ENCODE assay signal across 21 mouse cellular contexts in the genomic region with DNA sequence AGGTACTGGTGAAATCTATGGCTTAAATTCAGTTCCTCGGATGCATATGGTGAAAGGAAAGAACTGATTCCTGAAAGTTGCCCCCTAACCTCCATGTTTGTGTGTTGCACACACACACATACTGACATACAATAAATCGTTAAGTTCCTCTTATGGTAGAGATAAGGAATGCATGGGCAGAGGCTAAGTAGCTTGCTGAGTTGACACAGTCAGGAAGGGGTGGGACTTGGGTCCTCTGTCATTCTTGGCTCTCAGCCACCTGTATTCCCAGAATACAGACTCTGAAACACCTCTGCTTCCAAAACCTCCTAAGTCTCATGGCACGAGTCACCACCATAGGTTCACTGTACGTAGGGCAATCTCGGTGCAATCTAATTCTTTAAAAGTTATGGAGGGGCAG.
DNase-seq lines count a peak whose midpoint lies in the region; ATAC-seq lines count a peak whose summit lies in the region.
"Had no signal": no experiment of that assay in that cellular context is flagged by ENCODE, and none has a peak within 500 bp of the region (broad histone marks: within the 10 kb centered on the region; RNA-seq: fewer than 3 reads in every experiment).

No protein-coding gene starts in this region.

- ATAC-seq in intestine, embryonic 15.5 days, result peak; percentile 66
- ATAC-seq: forebrain, embryonic 15.5 days; midbrain, embryonic 13.5 days had no signal

- H3K27me3 ChIP-seq in intestine, embryonic 15.5 days (replicated peaks), result no peaks in the 10 kb centered on the region
- no peaks in the 10 kb centered on the region for H3K27me3 ChIP-seq in midbrain, embryonic 10.5 days (ENCODE audit: low read depth, poor library complexity, severe bottlenecking)
- H3K27me3 ChIP-seq: forebrain, embryonic 15.5 days; hindbrain, embryonic 15.5 days; limb, embryonic 15.5 days; midbrain, embryonic 13.5 days had no signal

- no peak overlapping the region for H3K4me3 ChIP-seq in intestine, embryonic 15.5 days (replicated peaks)
- H3K4me3 ChIP-seq in midbrain, embryonic 10.5 days, result no peak overlapping the region
- H3K4me3 ChIP-seq: embryonic facial prominence, embryonic 10.5 days; forebrain, embryonic 15.5 days; hindbrain, embryonic 15.5 days; left cerebral cortex, adult 2 months; limb, embryonic 15.5 days; midbrain, embryonic 13.5 days had no signal

- H3K36me3 ChIP-seq in intestine, embryonic 15.5 days, result no peaks in the 10 kb centered on the region
- H3K36me3 ChIP-seq in midbrain, embryonic 10.5 days, result no peaks in the 10 kb centered on the region
- H3K36me3 ChIP-seq: embryonic facial prominence, embryonic 10.5 days; forebrain, embryonic 15.5 days; hindbrain, embryonic 15.5 days; limb, embryonic 15.5 days; midbrain, embryonic 13.5 days had no signal

- 70% methylated on average over 5 of the region's 5 CpGs for WGBS in intestine, embryonic 15.5 days
- WGBS in midbrain, embryonic 10.5 days, result 92% methylated on average over 5 of the region's 5 CpGs

- no peak overlapping the region for H3K4me2 ChIP-seq in intestine, embryonic 15.5 days (replicated peaks)
- H3K4me2 ChIP-seq: forebrain, embryonic 15.5 days; hindbrain, embryonic 15.5 days; limb, embryonic 15.5 days; midbrain, embryonic 13.5 days had no signal

- peak; percentile 28 for DNase-seq in kidney, postnatal 14 days
- no peak for DNase-seq in kidney, postnatal 10 days
- peak; percentile 35 for DNase-seq in lung, postnatal 10 days
- DNase-seq in lung, postnatal 36 days, result no peak
- DNase-seq in midbrain, embryonic 10.5 days (ENCODE audit: low spot score), result no peak
- DNase-seq in spleen, adult 12 weeks (ENCODE audit: low spot score), result no peak
- DNase-seq: adrenal gland, postnatal 25 days; cerebellum, adult 8-10 months; heart, adult 11 months; kidney, adult 8-10 months; layer of hippocampus, adult 9-11 months; thymus, adult 2 months; thymus, postnatal 4 days had no signal

- no peak overlapping the region for H3K27ac ChIP-seq in intestine, embryonic 15.5 days
- H3K27ac ChIP-seq in midbrain, embryonic 10.5 days (replicated peaks), result no peak overlapping the region
- H3K27ac ChIP-seq: embryonic facial prominence, embryonic 10.5 days; forebrain, embryonic 15.5 days; hindbrain, embryonic 15.5 days; left cerebral cortex, adult 2 months; limb, embryonic 15.5 days; liver, embryonic 14.5 days; midbrain, embryonic 13.5 days had no signal

- H3K4me1 ChIP-seq in intestine, embryonic 15.5 days (replicated peaks), result peaks cover 6% of the 10 kb centered on the region; the same call in 1 of the 2 replicates
- no peaks in the 10 kb centered on the region for H3K4me1 ChIP-seq in midbrain, embryonic 10.5 days
- H3K4me1 ChIP-seq: forebrain, embryonic 15.5 days; hindbrain, embryonic 15.5 days; midbrain, embryonic 13.5 days had no signal

- no peaks in the 10 kb centered on the region for H3K9me3 ChIP-seq in intestine, embryonic 15.5 days
- no peaks in the 10 kb centered on the region for H3K9me3 ChIP-seq in midbrain, embryonic 10.5 days (replicated peaks)
- H3K9me3 ChIP-seq: embryonic facial prominence, embryonic 10.5 days; forebrain, embryonic 15.5 days; hindbrain, embryonic 15.5 days; limb, embryonic 15.5 days; midbrain, embryonic 13.5 days had no signal

- H3K9ac ChIP-seq in intestine, embryonic 15.5 days, result no peak overlapping the region
- H3K9ac ChIP-seq: forebrain, embryonic 15.5 days; hindbrain, embryonic 15.5 days; limb, embryonic 15.5 days; liver, embryonic 14.5 days; midbrain, embryonic 13.5 days had no signal

Comparison
In these comparisons a context has a peak if more than half of its experiments do, and no peak if none do; other contexts are left out.
1. DNase-seq: peak in kidney, postnatal 14 days (single experiment) and lung, postnatal 10 days (single experiment); none in kidney, postnatal 10 days (single experiment), lung, postnatal 36 days (single experiment), midbrain, embryonic 10.5 days (single experiment) and spleen, adult 12 weeks (single experiment).